Mouse (Mus musculus) kidney, embryonic 14.5 days (tissue): Measurements from ENCODE around the gene Sacs. TPM values are rescaled to one million over a fixed set of nuclear protein-coding genes. Genes with fewer than 3 reads are reported as not detected.
"Not testable (repeated sequence)": the region's sequence is repeated elsewhere in the genome, so short reads cannot be mapped to it uniquely, and the experiment has no call there.

Experiments
- ATAC-seq: fragments of 200-750 bp; cut with Nextera tagmentation; 2 replicates; pipeline ENCODE4 v1.8.0; 2017; ENCODE audit warnings: moderate number of reproducible peaks, mild to moderate bottlenecking, moderate TSS enrichment, moderate library complexity; ENCODE audit not compliant: low FRiP score, low TSS enrichment
- H3K27ac ChIP-seq: fragments of 300-500 bp; sonication (generic); 2 replicates; pipeline ENCODE4 v1.5.1; 2014; ENCODE audit warnings: low read depth, mild to moderate bottlenecking, low read length, moderate library complexity, mixed read lengths
- H3K27me3 ChIP-seq: fragments of 300-500 bp; sonication (generic); 2 replicates; pipeline ENCODE4 v1.6.1; 2014; ENCODE audit warnings: mild to moderate bottlenecking, low read length; ENCODE audit not compliant: control insufficient read depth, insufficient read depth
- H3K36me3 ChIP-seq: fragments of 300-500 bp; sonication (generic); 2 replicates; pipeline ENCODE4 v1.6.1; 2014; ENCODE audit warnings: low read length, mixed read lengths; ENCODE audit not compliant: control insufficient read depth, insufficient read depth
- H3K4me1 ChIP-seq: fragments of 300-500 bp; sonication (generic); 2 replicates; pipeline ENCODE4 v1.6.1; 2014; ENCODE audit warnings: low read length, mixed read lengths; ENCODE audit not compliant: control insufficient read depth, insufficient read depth
- H3K4me2 ChIP-seq: fragments of 300-500 bp; sonication (generic); replicated peaks from 2 replicates; pipeline ENCODE4 v1.6.1; 2014; ENCODE audit warnings: low read depth, mild to moderate bottlenecking, low read length
- H3K4me3 ChIP-seq: fragments of 300-500 bp; sonication (generic); 2 replicates; pipeline ENCODE4 v1.5.1; 2014; ENCODE audit warnings: mild to moderate bottlenecking, low read length
- H3K9ac ChIP-seq: fragments of 300-500 bp; sonication (generic); 2 replicates; pipeline ENCODE4 v1.6.1; 2014; ENCODE audit warnings: low read depth, mild to moderate bottlenecking, low read length, moderate library complexity
- H3K9me3 ChIP-seq: fragments of 300-500 bp; sonication (generic); 2 replicates; pipeline ENCODE4 v1.6.1; 2016; ENCODE audit warnings: low read length; ENCODE audit not compliant: control insufficient read depth
- whole genome bisulfite sequencing: fragments of 180-500 bp; shearing (Covaris S2); extraction: QIAGEN DNeasy Blood & Tissue Kit; methylation state at CpG from one replicate; pipeline ENCODE4 v1.1.7; 2014; 5-methylcytosine and 5-hydroxymethylcytosine counted together
- polyA plus RNA-seq: library from polyadenylated mRNA; unstranded; fragments of >200 nt; fragmentation: Nextera tagmentation; extraction: Ambion mirVana; gene quantifications from 2 replicates; pipeline ENCODE4 v1.2.1, GENCODE M21; 2014

Sacs gene
- polyA plus RNA-seq, 1 experiment from 2014 or later, result 3.6 TPM

DNA sequence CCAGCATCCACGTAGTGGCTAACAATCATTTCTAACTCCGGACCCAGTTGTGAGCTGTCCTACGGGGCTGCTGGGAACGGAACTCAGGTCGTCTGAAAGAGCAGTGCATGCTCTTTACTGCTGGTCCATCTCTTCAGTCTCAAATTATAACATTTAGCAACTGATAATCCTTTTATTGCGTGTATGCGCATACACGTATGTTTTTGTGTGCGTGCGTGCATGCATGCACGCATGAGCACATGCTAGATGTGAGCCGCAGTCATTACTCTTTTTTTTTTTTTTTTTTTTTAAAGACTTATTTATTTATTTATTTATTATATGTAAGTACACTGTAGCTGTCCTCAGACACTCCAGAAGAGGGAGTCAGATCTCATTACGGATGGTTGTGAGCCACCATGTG lies 12.2 kb downstream of the Sacs start:
- H3K27ac ChIP-seq, H3K4me3 ChIP-seq, H3K4me2 ChIP-seq, H3K4me1 ChIP-seq, H3K27me3 ChIP-seq, H3K9me3 ChIP-seq, H3K9ac ChIP-seq, H3K36me3 ChIP-seq, ATAC-seq: not testable (repeated sequence)
- WGBS, result 94% methylated on average over 12 of the region's 13 CpGs

DNA sequence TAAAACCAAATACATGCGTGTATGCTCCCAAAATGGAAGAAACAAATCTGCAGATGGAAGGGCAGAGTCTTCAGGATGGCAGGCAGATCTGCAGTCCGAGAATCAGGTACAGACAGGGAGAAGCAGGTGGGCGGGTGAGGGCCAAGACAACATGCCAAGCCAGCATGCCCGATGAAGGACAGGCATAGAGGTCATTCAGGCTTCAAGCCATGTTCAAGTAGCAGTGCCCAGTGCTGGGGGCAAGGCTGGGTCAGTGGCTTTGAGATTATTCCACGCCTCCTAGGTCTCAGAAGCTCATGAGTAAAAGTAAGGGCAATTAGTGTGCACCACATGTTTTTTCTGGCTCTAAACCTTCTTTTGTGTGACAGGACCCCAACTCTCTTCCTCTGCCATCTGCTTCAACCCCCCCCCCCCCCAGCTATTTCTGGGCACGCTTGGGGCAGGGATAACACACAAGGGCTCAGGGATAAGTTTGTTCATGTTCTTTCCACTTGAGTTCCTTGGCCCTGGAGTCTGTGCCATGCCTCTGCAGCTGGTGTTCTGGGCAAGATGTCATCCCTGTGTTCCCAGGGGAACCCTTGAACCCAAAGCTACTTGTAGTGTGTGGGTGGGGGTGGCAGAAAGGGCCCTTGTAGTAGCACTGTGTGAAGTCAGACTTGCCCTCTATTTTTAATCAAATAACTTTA lies 16.8 kb downstream of the Sacs start:
- WGBS, result 84% methylated on average over 6 of the region's 6 CpGs
- no peak for ATAC-seq
- no peaks in the 10 kb centered on the region for H3K27me3 ChIP-seq

GRCm38 (mm10) chr14:61155687-61156086 lies 17.4 kb downstream of the Sacs start:
- H3K9me3 ChIP-seq, result no peaks in the 10 kb centered on the region
- H3K9ac ChIP-seq, result no peak overlapping the region
- no peak overlapping the region for H3K27ac ChIP-seq
- H3K4me2 ChIP-seq, result no peak overlapping the region
- H3K4me1 ChIP-seq, result no peaks in the 10 kb centered on the region
- no peaks in the 10 kb centered on the region for H3K36me3 ChIP-seq
- no peak for ATAC-seq
- no peaks in the 10 kb centered on the region for H3K27me3 ChIP-seq
- no peak overlapping the region for H3K4me3 ChIP-seq

More for the DNA sequence above, 16.8 kb downstream of the Sacs start:
- H3K9me3 ChIP-seq, result no peaks in the 10 kb centered on the region
- H3K4me2 ChIP-seq, result no peak overlapping the region
- no peak overlapping the region for H3K9ac ChIP-seq
- no peak overlapping the region for H3K27ac ChIP-seq
- no peaks in the 10 kb centered on the region for H3K36me3 ChIP-seq
- no peak overlapping the region for H3K4me3 ChIP-seq
- H3K4me1 ChIP-seq, result no peaks in the 10 kb centered on the region

- not testable (repeated sequence) for H3K4me1 ChIP-seq, H3K27me3 ChIP-seq, H3K4me3 ChIP-seq, H3K9me3 ChIP-seq, H3K36me3 ChIP-seq, ATAC-seq, H3K4me2 ChIP-seq, H3K9ac ChIP-seq, H3K27ac ChIP-seq
- 83% methylated on average over 4 of the region's 7 CpGs for WGBS
Observed at GRCm38 (mm10) chr14:61157426-61157825, 19.2 kb downstream of the Sacs start.

GRCm38 (mm10) chr14:61160920-61161319 lies 22.7 kb downstream of the Sacs start:
- H3K36me3 ChIP-seq, result no peaks in the 10 kb centered on the region
- ATAC-seq, result no peak
- H3K9ac ChIP-seq, result no peak overlapping the region
- H3K4me2 ChIP-seq, result no peak overlapping the region
- 90% methylated on average over 1 of the region's 1 CpGs for WGBS
- no peak overlapping the region for H3K4me3 ChIP-seq
- 0 out of 2 replicates have a peak overlapping the region, but pooled peaks have one; percentile 24 for H3K27ac ChIP-seq
- H3K4me1 ChIP-seq, result no peaks in the 10 kb centered on the region
- no peaks in the 10 kb centered on the region for H3K27me3 ChIP-seq
- H3K9me3 ChIP-seq, result no peaks in the 10 kb centered on the region

GRCm38 (mm10) chr14:61161367-61162334 lies 23.4 kb downstream of the Sacs start:
- Histone ChIP-seq H3K27me3 (no peaks in the 10 kb centered on the region), H3K27ac (peak overlapping the region; percentile 24; the same call in 1 of the 2 replicates), H3K36me3 (no peaks in the 10 kb centered on the region), H3K4me3 (no peak overlapping the region), H3K9me3 (no peaks in the 10 kb centered on the region), H3K9ac (no peak overlapping the region), H3K4me1 (no peaks in the 10 kb centered on the region), H3K4me2 (no peak overlapping the region)
- 61% methylated on average over 10 of the region's 10 CpGs for WGBS
- ATAC-seq, result no peak

DNA sequence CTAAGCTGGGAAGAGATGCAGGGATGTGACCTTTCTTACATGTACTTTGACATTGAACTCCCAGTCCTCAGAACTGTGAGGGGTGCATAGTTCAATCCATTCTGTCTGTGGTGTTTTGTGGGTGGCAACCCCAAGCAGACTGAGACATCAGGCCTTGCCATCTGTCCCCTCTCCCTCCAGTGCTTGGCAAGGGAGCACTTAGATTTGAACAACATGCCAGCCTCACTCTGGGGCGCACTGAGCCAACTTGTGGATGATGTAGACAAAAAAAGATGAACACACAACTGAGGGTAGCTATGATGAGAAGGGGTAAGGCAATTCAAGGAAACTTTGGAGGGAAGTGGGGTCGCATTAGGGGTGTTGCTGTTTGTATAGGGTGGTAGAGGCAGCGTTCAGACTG lies 26.2 kb downstream of the Sacs start:
- 87% methylated on average over 3 of the region's 3 CpGs for WGBS
- Histone ChIP-seq H3K9ac (no peak overlapping the region), H3K4me2 (no peak overlapping the region), H3K27ac (no peak overlapping the region), H3K4me1 (no peaks in the 10 kb centered on the region), H3K36me3 (no peaks in the 10 kb centered on the region), H3K27me3 (no peaks in the 10 kb centered on the region), H3K4me3 (no peak overlapping the region), H3K9me3 (no peaks in the 10 kb centered on the region)
- no peak for ATAC-seq

DNA sequence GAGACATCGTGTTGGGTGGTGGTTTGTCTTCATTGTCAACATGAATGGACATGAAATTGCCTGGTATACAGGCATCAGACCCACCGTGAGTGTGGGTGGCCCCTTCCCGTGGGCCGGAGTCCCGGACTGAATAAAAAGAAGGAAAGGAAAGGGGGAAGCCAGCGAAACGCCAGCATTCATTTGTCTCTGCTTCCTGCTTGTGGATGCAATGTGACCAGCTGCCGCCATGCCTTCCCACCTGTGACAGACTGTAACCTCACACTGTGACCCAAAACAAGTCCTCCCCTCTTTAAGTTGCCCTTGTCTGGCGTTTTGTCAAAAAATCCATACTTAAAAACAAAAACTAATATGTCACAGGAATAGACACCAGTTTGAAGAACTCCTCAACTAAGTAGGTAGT lies 27.7 kb downstream of the Sacs start:
- Histone ChIP-seq H3K9me3 (no peaks in the 10 kb centered on the region), H3K9ac (no peak overlapping the region), H3K4me3 (no peak overlapping the region), H3K4me1 (no peaks in the 10 kb centered on the region), H3K4me2 (no peak overlapping the region), H3K27me3 (no peaks in the 10 kb centered on the region), H3K36me3 (no peaks in the 10 kb centered on the region), H3K27ac (no peak overlapping the region)
- ATAC-seq, result no peak
- WGBS, result 72% methylated on average over 9 of the region's 9 CpGs
